Mouse (Mus musculus): ENCODE measurements around the gene Arvcf. TPM values are rescaled to one million over a fixed set of nuclear protein-coding genes. Genes with fewer than 3 reads are reported as not detected.

Gene Arvcf
- polyA plus RNA-seq, 1 experiment from 2014 or later, result 18.4 TPM

DNA sequence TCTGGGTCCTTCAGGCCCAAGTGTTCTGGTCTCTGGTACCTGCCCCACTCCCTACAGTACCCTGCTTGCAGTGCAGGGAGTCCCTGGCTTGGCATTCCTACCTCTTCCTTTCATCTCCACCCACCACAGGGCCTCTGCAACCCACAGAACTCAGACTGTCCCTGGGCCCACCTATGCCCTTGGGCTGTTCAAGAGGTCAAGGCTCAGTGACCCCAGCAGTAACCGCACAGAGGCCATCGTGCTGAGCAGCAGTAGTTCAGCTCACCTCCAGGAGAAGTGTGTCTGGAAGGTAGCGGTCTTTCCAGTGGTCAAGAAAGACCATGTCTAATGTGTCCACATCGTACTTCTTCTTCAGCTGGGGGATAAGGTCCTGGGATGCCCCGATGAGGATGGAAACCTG is 62.4 kb downstream of the Arvcf start:
- Histone ChIP-seq H3K27me3 (replicated peaks; ENCODE audit: control insufficient read depth, insufficient read depth, low read length) (no peaks in the 10 kb centered on the region), H3K4me1 (ENCODE audit: control insufficient read depth, insufficient read depth, low read length) (peaks cover 9% of the 10 kb centered on the region; the same call in 1 of the 2 replicates), H3K9ac (ENCODE audit: low read depth, low read length) (no peak overlapping the region), H3K36me3 (ENCODE audit: control insufficient read depth, insufficient read depth, low read length) (peaks cover 13% of the 10 kb centered on the region), H3K27ac (ENCODE audit: low read length) (no peak overlapping the region), H3K4me2 (ENCODE audit: low read depth, low read length) (no peak overlapping the region), H3K4me3 (ENCODE audit: low read length) (no peak overlapping the region), H3K9me3 (ENCODE audit: control insufficient read depth, low read length) (no peaks in the 10 kb centered on the region)
- ATAC-seq, result no peak
- 83% methylated on average over 5 of the region's 5 CpGs for WGBS

DNA sequence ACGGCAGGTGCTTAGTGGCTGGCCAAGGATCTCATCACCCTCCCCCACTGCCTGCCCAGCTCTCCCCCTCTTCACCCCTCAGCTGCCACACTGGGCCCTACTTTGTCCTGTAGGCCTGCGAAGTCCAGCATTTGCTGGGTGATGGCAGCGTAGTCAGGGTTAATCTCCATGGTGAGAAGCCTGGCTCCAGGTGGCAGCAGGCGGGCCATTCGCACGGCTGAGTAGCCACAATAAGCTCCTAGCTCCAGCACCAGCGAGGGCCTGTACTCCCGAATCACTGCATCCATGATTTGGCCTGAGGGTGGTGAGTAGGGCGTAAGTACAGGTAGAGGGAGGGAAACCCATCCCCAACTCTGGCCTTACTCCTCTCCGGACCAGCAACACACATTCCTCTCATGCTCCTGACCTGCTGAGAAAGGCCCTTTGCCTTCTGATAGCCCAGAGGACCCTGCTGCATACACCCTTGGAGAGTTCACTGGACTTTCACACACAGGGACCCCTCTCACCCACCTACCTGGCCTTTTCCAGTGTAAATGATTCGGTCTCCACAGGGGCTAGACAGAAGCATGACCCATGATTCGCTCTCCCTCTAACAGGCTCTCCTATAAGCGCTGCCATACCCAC is 63.2 kb downstream of the Arvcf start:
- peaks cover 13% of the 10 kb centered on the region for H3K36me3 ChIP-seq (ENCODE audit: control insufficient read depth, insufficient read depth, low read length)
- no peak for ATAC-seq
- H3K9me3 ChIP-seq (ENCODE audit: control insufficient read depth, low read length), result no peaks in the 10 kb centered on the region
- no peak overlapping the region for H3K9ac ChIP-seq (ENCODE audit: low read depth, low read length)
- 82% methylated on average over 13 of the region's 13 CpGs for WGBS
- H3K27me3 ChIP-seq (replicated peaks; ENCODE audit: control insufficient read depth, insufficient read depth, low read length), result no peaks in the 10 kb centered on the region
- no peak overlapping the region for H3K27ac ChIP-seq (ENCODE audit: low read length)
- H3K4me2 ChIP-seq (ENCODE audit: low read depth, low read length), result no peak overlapping the region
- peaks cover 9% of the 10 kb centered on the region; the same call in 1 of the 2 replicates for H3K4me1 ChIP-seq (ENCODE audit: control insufficient read depth, insufficient read depth, low read length)
- H3K4me3 ChIP-seq (ENCODE audit: low read length), result no peak overlapping the region

DNA sequence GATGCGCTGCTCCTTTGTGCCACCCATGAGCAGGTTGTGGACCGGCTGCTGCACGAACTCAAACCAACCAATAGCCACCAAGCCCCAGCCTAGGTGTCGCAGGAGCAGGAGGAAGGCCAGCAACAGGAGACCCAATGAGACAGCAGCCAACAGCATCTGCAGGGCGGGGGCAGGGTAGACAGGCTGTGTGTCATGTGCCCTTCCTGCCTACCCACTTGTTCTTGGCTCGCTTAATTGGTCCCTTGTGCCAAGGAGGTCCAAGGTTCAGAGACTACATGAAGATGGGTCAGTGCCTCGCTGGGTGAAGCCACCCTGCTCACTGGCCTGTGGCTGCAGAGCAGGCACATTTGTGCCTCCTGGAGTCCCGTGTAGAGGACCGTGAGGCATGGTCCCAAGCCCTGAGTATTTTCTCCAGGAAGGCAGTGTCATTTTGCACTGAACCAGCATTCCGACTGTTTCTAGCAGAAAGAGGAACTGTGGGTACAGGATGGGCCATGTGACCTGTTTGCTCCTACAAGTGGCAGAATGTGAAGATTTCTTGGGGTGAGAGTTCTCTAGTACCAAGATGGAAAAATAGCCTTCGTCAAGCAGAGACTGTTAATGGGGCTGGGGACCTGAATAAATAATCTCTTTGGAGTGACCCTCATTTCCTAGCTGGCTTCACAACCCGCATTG is 64.0 kb downstream of the Arvcf start:
- Histone ChIP-seq H3K9ac (ENCODE audit: low read depth, low read length) (no peak overlapping the region), H3K36me3 (ENCODE audit: control insufficient read depth, insufficient read depth, low read length) (peaks cover 13% of the 10 kb centered on the region), H3K4me2 (ENCODE audit: low read depth, low read length) (no peak overlapping the region), H3K27me3 (replicated peaks; ENCODE audit: control insufficient read depth, insufficient read depth, low read length) (no peaks in the 10 kb centered on the region), H3K27ac (ENCODE audit: low read length) (no peak overlapping the region), H3K4me1 (ENCODE audit: control insufficient read depth, insufficient read depth, low read length) (peaks cover 12% of the 10 kb centered on the region; the same call in 1 of the 2 replicates), H3K4me3 (ENCODE audit: low read length) (no peak overlapping the region), H3K9me3 (ENCODE audit: control insufficient read depth, low read length) (no peaks in the 10 kb centered on the region)
- 83% methylated on average over 12 of the region's 12 CpGs for WGBS
- ATAC-seq, result no peak

DNA sequence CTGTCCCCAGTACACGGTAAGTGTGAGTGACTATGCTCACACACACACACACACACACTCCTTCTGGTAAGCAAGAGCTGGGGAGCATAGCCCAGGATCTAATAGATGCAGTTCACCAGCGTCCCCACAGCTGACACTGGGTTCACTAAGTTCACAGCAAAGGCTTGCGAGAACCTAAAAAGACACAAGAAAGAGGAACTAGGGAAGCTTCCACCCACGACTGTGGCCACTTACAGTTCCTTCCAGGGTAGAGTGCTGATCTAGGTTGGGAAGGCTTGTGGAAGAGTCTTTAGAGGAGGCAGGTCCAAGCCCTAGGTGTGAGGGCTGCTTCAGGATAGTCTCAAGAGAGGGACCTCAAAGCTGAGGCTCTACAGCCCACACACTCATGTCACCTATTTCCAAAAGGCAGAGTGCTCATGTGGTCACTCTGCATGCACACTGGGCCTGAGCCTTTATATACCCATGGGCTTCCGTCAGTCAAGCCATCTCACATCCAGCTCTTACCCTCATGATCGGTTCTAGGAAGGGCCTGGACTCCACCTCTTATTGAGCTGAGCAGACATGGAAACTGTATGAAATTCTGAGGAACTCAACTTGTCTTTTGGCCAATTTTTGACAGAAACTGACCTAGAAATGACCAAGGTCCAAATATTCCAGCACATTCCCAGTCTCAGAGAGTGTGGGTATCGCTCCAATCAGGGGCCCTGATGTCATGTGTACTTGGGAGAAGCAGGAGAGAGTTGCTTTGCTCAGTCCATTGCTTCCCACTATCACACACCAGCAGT is 65.2 kb downstream of the Arvcf start:
- no peak overlapping the region for H3K4me3 ChIP-seq (ENCODE audit: low read length)
- peaks cover 13% of the 10 kb centered on the region for H3K36me3 ChIP-seq (ENCODE audit: control insufficient read depth, insufficient read depth, low read length)
- H3K4me1 ChIP-seq (ENCODE audit: control insufficient read depth, insufficient read depth, low read length), result peaks cover 12% of the 10 kb centered on the region; the same call in 1 of the 2 replicates
- no peaks in the 10 kb centered on the region for H3K27me3 ChIP-seq (replicated peaks; ENCODE audit: control insufficient read depth, insufficient read depth, low read length)
- ATAC-seq, result no peak
- WGBS, result 86% methylated on average over 7 of the region's 7 CpGs
- no peak overlapping the region for H3K9ac ChIP-seq (ENCODE audit: low read depth, low read length)
- H3K4me2 ChIP-seq (ENCODE audit: low read depth, low read length), result no peak overlapping the region
- no peaks in the 10 kb centered on the region for H3K9me3 ChIP-seq (ENCODE audit: control insufficient read depth, low read length)
- H3K27ac ChIP-seq (ENCODE audit: low read length), result peak overlapping the region; percentile 10; the same call in 1 of the 2 replicates

DNA sequence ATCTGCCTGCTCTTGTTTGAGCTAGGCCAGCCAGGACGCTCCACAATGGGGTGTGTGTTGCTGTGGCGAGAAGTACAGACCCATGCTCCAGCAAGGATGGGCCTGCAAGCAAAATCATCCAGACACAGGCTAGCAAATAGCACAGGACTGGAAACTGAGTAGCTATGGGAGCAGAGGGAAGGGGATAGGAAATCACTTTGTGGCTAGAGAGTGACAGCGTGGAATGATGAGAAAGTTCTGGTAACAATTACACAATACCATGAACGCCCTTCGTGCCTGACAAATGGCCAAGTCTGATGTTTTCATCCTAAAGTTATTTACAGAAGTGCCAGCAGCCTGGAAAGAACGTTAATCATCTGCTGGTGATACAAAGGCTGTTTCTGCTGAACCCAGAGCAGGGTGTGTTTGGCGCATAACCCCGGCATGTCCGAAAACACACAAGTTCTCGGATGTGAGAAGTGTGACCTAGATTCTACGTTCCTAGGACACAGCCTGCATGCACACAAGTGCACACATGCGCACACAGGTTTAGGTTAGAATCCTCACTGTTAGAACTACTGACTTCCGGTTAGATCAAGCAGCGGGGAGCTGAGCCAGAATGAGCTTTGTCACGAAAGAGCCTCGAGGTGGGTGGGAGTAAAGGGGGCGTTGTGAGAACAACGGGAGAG is 68.2 kb downstream of the Arvcf start:
- Histone ChIP-seq H3K27me3 (replicated peaks; ENCODE audit: control insufficient read depth, insufficient read depth, low read length) (no peaks in the 10 kb centered on the region), H3K9me3 (ENCODE audit: control insufficient read depth, low read length) (no peaks in the 10 kb centered on the region), H3K4me2 (ENCODE audit: low read depth, low read length) (no peak overlapping the region), H3K27ac (ENCODE audit: low read length) (peak overlapping the region; percentile 33), H3K4me3 (ENCODE audit: low read length) (no peak overlapping the region), H3K36me3 (ENCODE audit: control insufficient read depth, insufficient read depth, low read length) (peaks cover 1% of the 10 kb centered on the region; the same call in 1 of the 2 replicates), H3K9ac (ENCODE audit: low read depth, low read length) (no peak overlapping the region), H3K4me1 (ENCODE audit: control insufficient read depth, insufficient read depth, low read length) (peaks cover 12% of the 10 kb centered on the region; the same call in 1 of the 2 replicates)
- peak; percentile 41 for ATAC-seq
- WGBS, result 55% methylated on average over 18 of the region's 18 CpGs

DNA sequence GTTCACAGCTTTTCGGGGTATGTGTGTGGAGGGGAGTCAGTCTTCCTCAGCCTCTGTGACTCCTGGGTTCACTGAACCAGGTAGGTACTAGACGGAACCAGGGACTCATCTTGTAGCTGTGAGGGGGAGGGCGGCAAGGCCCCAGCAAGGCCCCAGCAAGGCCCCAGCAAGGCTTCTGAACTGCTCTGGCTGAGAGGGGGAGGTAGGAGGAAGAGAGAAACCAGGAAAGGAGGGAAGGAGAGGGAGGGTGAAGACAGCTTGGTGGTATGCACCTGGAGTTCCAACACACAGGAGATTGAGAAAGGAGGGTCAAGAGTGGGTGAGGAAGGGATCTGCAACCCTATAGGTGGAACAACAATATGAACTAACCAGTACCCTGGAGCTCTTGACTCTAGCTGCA is 68.9 kb downstream of the Arvcf start:
- Histone ChIP-seq H3K27me3 (replicated peaks; ENCODE audit: control insufficient read depth, insufficient read depth, low read length) (no peaks in the 10 kb centered on the region), H3K9me3 (ENCODE audit: control insufficient read depth, low read length) (no peaks in the 10 kb centered on the region), H3K4me1 (ENCODE audit: control insufficient read depth, insufficient read depth, low read length) (peaks cover 9% of the 10 kb centered on the region; the same call in 1 of the 2 replicates), H3K4me2 (ENCODE audit: low read depth, low read length) (no peak overlapping the region), H3K4me3 (ENCODE audit: low read length) (no peak overlapping the region), H3K27ac (ENCODE audit: low read length) (peak overlapping the region; percentile 33), H3K36me3 (ENCODE audit: control insufficient read depth, insufficient read depth, low read length) (no peaks in the 10 kb centered on the region; the same call in 1 of the 2 replicates), H3K9ac (ENCODE audit: low read depth, low read length) (no peak overlapping the region)
- 69% methylated on average over 3 of the region's 3 CpGs for WGBS
- ATAC-seq, result peak; percentile 41; the same call in 1 of the 2 replicates

DNA sequence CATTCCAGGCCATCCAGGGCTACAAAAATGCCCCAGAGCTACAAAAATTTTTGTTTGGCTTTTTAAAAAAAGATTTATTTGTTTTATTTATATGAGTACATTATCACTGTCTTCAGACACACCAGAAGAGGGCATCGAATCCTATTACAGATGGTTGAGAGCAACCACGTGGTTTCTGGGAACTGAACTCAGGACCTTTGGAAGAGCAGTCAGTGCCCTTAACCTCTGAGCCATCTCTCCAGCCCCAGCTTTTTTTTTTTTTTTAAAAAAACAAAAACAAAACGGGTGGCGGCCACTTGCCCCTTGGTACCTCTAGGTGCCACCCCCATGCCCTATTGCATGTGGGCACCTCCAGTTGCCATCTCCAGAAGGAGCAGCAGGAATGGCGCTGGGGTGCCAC is 69.5 kb downstream of the Arvcf start:
- Histone ChIP-seq H3K4me2 (ENCODE audit: low read depth, low read length) (no peak overlapping the region), H3K9ac (ENCODE audit: low read depth, low read length) (no peak overlapping the region), H3K27ac (ENCODE audit: low read length) (no peak overlapping the region), H3K4me1 (ENCODE audit: control insufficient read depth, insufficient read depth, low read length) (0 out of 2 replicates have a peak, but pooled peaks cover 6% of the 10 kb centered on the region), H3K36me3 (ENCODE audit: control insufficient read depth, insufficient read depth, low read length) (no peaks in the 10 kb centered on the region; the same call in 1 of the 2 replicates), H3K9me3 (ENCODE audit: control insufficient read depth, low read length) (no peaks in the 10 kb centered on the region), H3K27me3 (replicated peaks; ENCODE audit: control insufficient read depth, insufficient read depth, low read length) (no peaks in the 10 kb centered on the region), H3K4me3 (ENCODE audit: low read length) (no peak overlapping the region)
- WGBS, result 92% methylated on average over 5 of the region's 5 CpGs
- ATAC-seq, result no peak

DNA sequence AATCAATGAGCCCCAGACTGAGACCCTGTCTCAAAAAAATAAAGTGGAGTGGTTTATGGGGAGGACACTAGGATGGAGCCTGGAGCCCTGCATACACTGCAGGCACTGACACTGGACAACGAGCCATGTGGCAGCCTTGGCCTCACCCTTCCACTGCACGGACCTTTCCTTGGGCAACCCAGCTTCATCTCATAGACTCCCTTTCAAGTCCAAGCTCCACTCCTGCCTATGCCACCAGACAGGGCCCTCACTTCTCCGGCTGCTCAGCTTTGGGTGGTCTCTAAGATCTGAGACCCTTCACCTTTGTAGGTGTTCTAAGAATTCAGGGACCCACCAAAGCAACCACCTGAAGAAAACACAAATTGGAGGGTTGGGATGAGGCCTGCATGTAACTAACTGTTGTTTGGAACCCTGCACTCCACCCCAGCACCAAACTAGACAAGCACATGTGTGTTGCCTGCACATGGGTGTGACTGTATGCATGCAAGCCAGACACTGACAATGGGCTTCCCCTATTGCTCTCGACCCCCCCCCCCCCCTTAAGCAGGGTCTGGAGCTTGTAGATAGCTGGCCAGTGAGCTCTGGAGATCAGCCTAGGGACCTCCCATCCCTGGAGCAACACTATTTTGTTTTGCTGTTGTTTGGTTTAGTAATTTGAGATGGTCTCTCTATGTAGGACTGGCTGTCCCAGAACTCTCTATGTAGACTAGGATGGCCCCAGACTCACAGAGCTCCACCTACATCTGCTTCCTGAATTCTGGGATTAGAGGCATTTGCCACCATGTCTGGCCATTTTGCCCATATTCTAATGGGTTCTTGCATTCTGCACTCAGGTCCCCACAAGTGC is 71.0 kb downstream of the Arvcf start:
- Histone ChIP-seq H3K4me2 (ENCODE audit: low read depth, low read length) (no peak overlapping the region), H3K4me1 (ENCODE audit: control insufficient read depth, insufficient read depth, low read length) (peaks cover 14% of the 10 kb centered on the region; the same call in 1 of the 2 replicates), H3K27me3 (replicated peaks; ENCODE audit: control insufficient read depth, insufficient read depth, low read length) (no peaks in the 10 kb centered on the region), H3K36me3 (ENCODE audit: control insufficient read depth, insufficient read depth, low read length) (no peaks in the 10 kb centered on the region; the same call in 1 of the 2 replicates), H3K27ac (ENCODE audit: low read length) (no peak overlapping the region), H3K9me3 (ENCODE audit: control insufficient read depth, low read length) (no peaks in the 10 kb centered on the region), H3K9ac (ENCODE audit: low read depth, low read length) (no peak overlapping the region), H3K4me3 (ENCODE audit: low read length) (no peak overlapping the region)
- WGBS, result 85% methylated on average over 4 of the region's 4 CpGs
- no peak for ATAC-seq
